Mouse (Mus musculus) mammary gland, adult 2 months (tissue): ENCODE data around the gene Gm3486. TPM values are rescaled to one million over a fixed set of nuclear protein-coding genes. Genes with fewer than 3 reads are reported as not detected.

Source experiments
- polyA plus RNA-seq: library from polyadenylated mRNA; depleted of rRNA; stranded (reverse); fragments of >200 nt; gene quantifications from 2 replicates; pipeline ENCODE4 v1.2.3, GENCODE M21; 2012; ENCODE audit warnings: low replicate concordance; rRNA removed

Gm3486 gene
- polyA plus RNA-seq: not detected in 2 replicates

DNA sequence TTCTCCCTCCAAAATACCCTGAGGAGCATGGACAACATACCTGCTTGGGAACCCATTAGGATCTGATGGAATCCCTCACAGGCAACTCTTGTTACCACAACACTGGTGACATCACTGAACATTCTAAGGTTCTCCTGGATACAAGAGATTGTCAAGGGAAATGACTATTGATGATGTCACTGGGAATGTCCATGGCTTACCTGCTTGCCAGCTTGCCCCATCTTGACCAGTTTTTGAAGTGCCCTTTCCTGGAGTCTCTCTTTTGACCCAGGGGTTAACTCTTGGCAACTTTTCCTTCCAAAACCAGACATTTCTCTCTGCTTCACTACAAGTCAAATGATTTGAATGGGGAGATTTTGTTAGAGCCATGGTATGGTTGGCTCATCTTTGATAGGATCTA is at the start of gene Gm3486:
Gene Gm3486 (minus strand): TSS at position 101 of the 400 bp plus-strand sequence.

GRCm38 (mm10) chr14:41453418-41453817 is 35.9 kb downstream of the Gm3486 start, which contains the start of gene Gm7954:
Gene Gm7954 (minus strand): TSS chr14:41453518.

Other genes with a start within 250 kb of the Gm3486 start
- gene Gm2832, start 210.7 kb downstream of the Gm3486 start, polyA plus RNA-seq: not detected in 2 replicates
- gene Gm5798, start 140.9 kb downstream of the Gm3486 start, polyA plus RNA-seq: not detected in 2 replicates
- not detected in 2 replicates for gene Gm7945, start 103.1 kb downstream of the Gm3486 start, polyA plus RNA-seq
- not detected in 2 replicates for gene Gm6482, start 81.2 kb downstream of the Gm3486 start, polyA plus RNA-seq
- not detected in 2 replicates for gene Gm7954, start 36.0 kb downstream of the Gm3486 start, polyA plus RNA-seq
- not detected in 2 replicates for gene Gm7970, start 66.1 kb upstream of the Gm3486 start, polyA plus RNA-seq
- gene 1700049E17Rik2, start 83.7 kb upstream of the Gm3486 start, polyA plus RNA-seq: not detected in 2 replicates
- not detected in 2 replicates for gene Gm3072, start 135.1 kb upstream of the Gm3486 start, polyA plus RNA-seq
- gene Gm3676, start 157.0 kb upstream of the Gm3486 start, polyA plus RNA-seq: not detected in 2 replicates
- not detected in 2 replicates for gene Gm8068, start 212.4 kb upstream of the Gm3486 start, polyA plus RNA-seq